In genomic region chr15:67571614-67572013, GRCm38 (mm10) we compare ENCODE assay signal across 26 mouse cellular contexts.
DNase-seq lines count a peak whose midpoint lies in the region; ATAC-seq and TF ChIP-seq lines count a peak whose summit lies in the region.
"Had no signal": no experiment of that assay in that cellular context is flagged by ENCODE, and none has a peak within 500 bp of the region (broad histone marks: within the 10 kb centered on the region; RNA-seq: fewer than 3 reads in every experiment).

No protein-coding gene starts in this region.

- intact Hi-C loops in heart, postnatal 25 days (cut with DNase I): no loop called here

- peak; percentile 12 for DNase-seq in kidney, postnatal 0 days (ENCODE audit: low spot score)
- DNase-seq in kidney, postnatal 14 days: no peak
- peak; percentile 30 for DNase-seq in brain, adult 2 months (ENCODE audit: low read depth, low spot score)
- peak; percentile 13 for DNase-seq in telencephalon, adult 2 months (ENCODE audit: low read depth, low spot score)
- DNase-seq in heart, postnatal 25 days (ENCODE audit: low spot score): no peak
- no peak for DNase-seq in adrenal gland, adult 8-10 months
- DNase-seq: adrenal gland, postnatal 10 days; adrenal gland, postnatal 25 days; B cell, adult 2 months; cerebellum, adult 11-12 months; cerebellum, adult 2 months; cerebellum, adult 9-10 months; cerebellum, postnatal 10 days; cerebellum, postnatal 25 days; embryo, embryonic 11 days; forebrain, postnatal 0 days had no signal

- TF ChIP-seq CTCF in kidney, postnatal 0 days (IDR thresholded peaks at IDR 0.05; ENCODE audit: low read depth): no peak

- no peak overlapping the region for H3K9ac ChIP-seq in kidney, postnatal 0 days (ENCODE audit: low read depth, low read length)
- H3K9ac ChIP-seq: embryonic facial prominence, embryonic 13.5 days; embryonic facial prominence, embryonic 15.5 days; forebrain, embryonic 13.5 days; forebrain, embryonic 15.5 days; forebrain, postnatal 0 days had no signal

- no peak overlapping the region for H3K27ac ChIP-seq in kidney, postnatal 0 days
- H3K27ac ChIP-seq: embryonic facial prominence, embryonic 13.5 days; embryonic facial prominence, embryonic 15.5 days; forebrain, embryonic 13.5 days; forebrain, embryonic 15.5 days had no signal

- H3K9me3 ChIP-seq in kidney, postnatal 0 days (replicated peaks; ENCODE audit: low read length): no peaks in the 10 kb centered on the region
- H3K9me3 ChIP-seq: embryonic facial prominence, embryonic 13.5 days; embryonic facial prominence, embryonic 15.5 days; forebrain, embryonic 13.5 days; G1E had no signal

- H3K4me1 ChIP-seq in kidney, postnatal 0 days (replicated peaks; ENCODE audit: insufficient read depth, low read length): no peaks in the 10 kb centered on the region
- H3K4me1 ChIP-seq: embryonic facial prominence, embryonic 13.5 days; embryonic facial prominence, embryonic 15.5 days; forebrain, embryonic 13.5 days; forebrain, embryonic 15.5 days had no signal

- H3K4me3 ChIP-seq in kidney, postnatal 0 days (replicated peaks; ENCODE audit: low read depth, low read length): no peak overlapping the region
- H3K4me3 ChIP-seq: embryonic facial prominence, embryonic 13.5 days; embryonic facial prominence, embryonic 15.5 days; erythroblast, embryonic 14.5 days; forebrain, embryonic 13.5 days; forebrain, embryonic 15.5 days had no signal

- no peak for ATAC-seq in kidney, postnatal 0 days (replicated peaks; ENCODE audit: low FRiP score, low read depth)
- ATAC-seq: activated CD4-positive, CD25-positive, alpha-beta regulatory T cell, adult 4 months; CD4-positive, CD25-positive, alpha-beta regulatory T cell, adult 4 months; forebrain, embryonic 13.5 days; forebrain, embryonic 15.5 days; forebrain, postnatal 0 days; Patski had no signal

- 39% methylated on average over 1 of the region's 1 CpGs for WGBS in kidney, postnatal 0 days

- no peaks in the 10 kb centered on the region for H3K36me3 ChIP-seq in kidney, postnatal 0 days (ENCODE audit: insufficient read depth, low read length)
- H3K36me3 ChIP-seq: embryonic facial prominence, embryonic 13.5 days; embryonic facial prominence, embryonic 15.5 days; forebrain, embryonic 15.5 days; G1E had no signal

- no peaks in the 10 kb centered on the region for H3K27me3 ChIP-seq in kidney, postnatal 0 days (ENCODE audit: insufficient read depth, low read length)
- H3K27me3 ChIP-seq: CH12.LX; embryonic facial prominence, embryonic 13.5 days; embryonic facial prominence, embryonic 15.5 days; forebrain, embryonic 13.5 days; forebrain, embryonic 15.5 days had no signal

- H3K4me2 ChIP-seq in kidney, postnatal 0 days (ENCODE audit: low read length): no peak overlapping the region
- H3K4me2 ChIP-seq: embryonic facial prominence, embryonic 13.5 days; embryonic facial prominence, embryonic 15.5 days; forebrain, embryonic 13.5 days; forebrain, embryonic 15.5 days had no signal

Comparison
In these comparisons a context has a peak if more than half of its experiments do, and no peak if none do; other contexts are left out.
1. DNase-seq: peak in kidney, postnatal 0 days (single experiment), brain, adult 2 months (single experiment) and telencephalon, adult 2 months (single experiment); none in kidney, postnatal 14 days (single experiment), heart, postnatal 25 days (single experiment) and adrenal gland, adult 8-10 months (single experiment).